In genomic region chr15:97182617-97183038, GRCm38 (mm10) we compare ENCODE assay signal across 8 mouse cellular contexts.
DNase-seq lines count a peak whose midpoint lies in the region; ATAC-seq lines count a peak whose summit lies in the region.

No protein-coding gene starts in this region.

- H3K27me3 ChIP-seq in heart, embryonic 12.5 days (replicated peaks), result no peaks in the 10 kb centered on the region
- H3K27me3 ChIP-seq in neural tube, embryonic 14.5 days (ENCODE audit: control insufficient read depth, insufficient read depth, low read length), result no peaks in the 10 kb centered on the region
- H3K27me3 ChIP-seq in hindbrain, embryonic 14.5 days (ENCODE audit: control insufficient read depth, insufficient read depth, low read length), result no peaks in the 10 kb centered on the region

- H3K4me1 ChIP-seq in heart, embryonic 12.5 days (replicated peaks), result 0 out of 2 replicates have a peak, but pooled peaks cover 4% of the 10 kb centered on the region
- 0 out of 2 replicates have a peak, but pooled peaks cover 4% of the 10 kb centered on the region for H3K4me1 ChIP-seq in neural tube, embryonic 14.5 days (ENCODE audit: control insufficient read depth, insufficient read depth, low read length)
- peaks cover 21% of the 10 kb centered on the region for H3K4me1 ChIP-seq in hindbrain, embryonic 14.5 days (replicated peaks; ENCODE audit: control insufficient read depth, insufficient read depth, low read length)

- H3K9me3 ChIP-seq in heart, embryonic 12.5 days (replicated peaks), result no peaks in the 10 kb centered on the region
- no peaks in the 10 kb centered on the region for H3K9me3 ChIP-seq in neural tube, embryonic 14.5 days (ENCODE audit: control insufficient read depth, low read length)
- no peaks in the 10 kb centered on the region for H3K9me3 ChIP-seq in hindbrain, embryonic 14.5 days (ENCODE audit: control insufficient read depth, low read length)

- no peak overlapping the region for H3K27ac ChIP-seq in heart, embryonic 12.5 days (ENCODE audit: poor library complexity, severe bottlenecking)
- no peak overlapping the region for H3K27ac ChIP-seq in neural tube, embryonic 14.5 days (ENCODE audit: low read depth, low read length)
- H3K27ac ChIP-seq in hindbrain, embryonic 14.5 days, result no peak overlapping the region

- ATAC-seq in heart, embryonic 12.5 days (ENCODE audit: insufficient number of reproducible peaks, low FRiP score), result no peak
- peak; percentile 46 for ATAC-seq in neural tube, embryonic 14.5 days (ENCODE audit: low read depth)
- ATAC-seq in hindbrain, embryonic 14.5 days (ENCODE audit: low FRiP score), result peak; percentile 55; the same call in 1 of the 2 replicates

- 58% methylated on average over 9 of the region's 9 CpGs for WGBS in heart, embryonic 12.5 days
- WGBS in neural tube, embryonic 14.5 days, result 43% methylated on average over 9 of the region's 9 CpGs
- 29% methylated on average over 9 of the region's 9 CpGs for WGBS in hindbrain, embryonic 14.5 days

- DNase-seq in heart, adult 11 months, result peak; percentile 91
- no peak for DNase-seq in neural tube, embryonic 10.5 days (ENCODE audit: extremely low spot score, low spot score)
- DNase-seq in hindbrain, embryonic 14.5 days (ENCODE audit: low spot score), result peak; percentile 37
- no peak for DNase-seq in urinary bladder, postnatal 25 days (ENCODE audit: low spot score)
- DNase-seq in right cerebral cortex, adult 2 months (ENCODE audit: low spot score in 2 of 2), result no peak
- DNase-seq in cerebellum, postnatal 36 days, result no peak

- no peak overlapping the region for H3K9ac ChIP-seq in heart, embryonic 12.5 days
- no peak overlapping the region for H3K9ac ChIP-seq in neural tube, embryonic 14.5 days (replicated peaks; ENCODE audit: low read depth, low read length)
- no peak overlapping the region for H3K9ac ChIP-seq in hindbrain, embryonic 14.5 days

- no peaks in the 10 kb centered on the region for H3K36me3 ChIP-seq in heart, embryonic 12.5 days
- H3K36me3 ChIP-seq in neural tube, embryonic 14.5 days (ENCODE audit: control insufficient read depth, insufficient read depth, low read length), result no peaks in the 10 kb centered on the region
- no peaks in the 10 kb centered on the region for H3K36me3 ChIP-seq in hindbrain, embryonic 14.5 days (replicated peaks; ENCODE audit: control insufficient read depth, insufficient read depth)

- H3K4me3 ChIP-seq in heart, embryonic 12.5 days, result no peak overlapping the region
- H3K4me3 ChIP-seq in neural tube, embryonic 14.5 days (ENCODE audit: low read depth, low read length), result no peak overlapping the region
- H3K4me3 ChIP-seq in hindbrain, embryonic 14.5 days (replicated peaks; ENCODE audit: low read length), result no peak overlapping the region

- H3K4me2 ChIP-seq in heart, embryonic 12.5 days, result no peak overlapping the region
- no peak overlapping the region for H3K4me2 ChIP-seq in neural tube, embryonic 14.5 days (ENCODE audit: low read depth, low read length)
- H3K4me2 ChIP-seq in hindbrain, embryonic 14.5 days (replicated peaks), result no peak overlapping the region

Comparison
In these comparisons a context has a peak if more than half of its experiments do, and no peak if none do; other contexts are left out.
1. DNase-seq: peak in heart, adult 11 months (single experiment) and hindbrain, embryonic 14.5 days (single experiment); none in neural tube, embryonic 10.5 days (single experiment), urinary bladder, postnatal 25 days (single experiment), right cerebral cortex, adult 2 months (0 of 2) and cerebellum, postnatal 36 days (0 of 2).